Mouse (Mus musculus) heart, embryonic 13.5 days (tissue): ENCODE results near the gene Mapre3. TPM values are rescaled to one million over a fixed set of nuclear protein-coding genes. Genes with fewer than 3 reads are reported as not detected.

Source experiments
- ATAC-seq: fragments of 200-750 bp; cut with Nextera tagmentation; 2 replicates; pipeline ENCODE4 v1.8.0; 2017; ENCODE audit warnings: moderate TSS enrichment; ENCODE audit not compliant: insufficient number of reproducible peaks, low FRiP score, low TSS enrichment; ENCODE audit errors: extremely low read depth
- H3K27ac ChIP-seq: fragments of 300-500 bp; sonication (generic); replicated peaks from 2 replicates; pipeline ENCODE4 v1.5.1; 2015; ENCODE audit warnings: moderate library complexity, mild to moderate bottlenecking, inconsistent platforms
- H3K27me3 ChIP-seq: fragments of 300-500 bp; sonication (generic); replicated peaks from 2 replicates; pipeline ENCODE4 v1.6.1; 2015; ENCODE audit warnings: mild to moderate bottlenecking, inconsistent platforms
- H3K36me3 ChIP-seq: fragments of 300-500 bp; sonication (generic); 2 replicates; pipeline ENCODE4 v1.6.1; 2015; ENCODE audit warnings: mild to moderate bottlenecking, inconsistent platforms
- H3K4me1 ChIP-seq: fragments of 300-500 bp; sonication (generic); 2 replicates; pipeline ENCODE4 v1.6.1; 2015; ENCODE audit warnings: inconsistent platforms
- H3K4me2 ChIP-seq: fragments of 300-500 bp; sonication (generic); 2 replicates; pipeline ENCODE4 v1.6.1; 2015; ENCODE audit warnings: inconsistent platforms, mild to moderate bottlenecking, moderate library complexity
- H3K4me3 ChIP-seq: fragments of 300-500 bp; sonication (generic); 2 replicates; pipeline ENCODE4 v1.5.1; 2015; ENCODE audit warnings: moderate library complexity, mild to moderate bottlenecking, inconsistent platforms
- H3K9ac ChIP-seq: fragments of 300-500 bp; sonication (generic); 2 replicates; pipeline ENCODE4 v1.6.1; 2015; ENCODE audit warnings: inconsistent platforms, mild to moderate bottlenecking, moderate library complexity
- H3K9me3 ChIP-seq: fragments of 300-500 bp; sonication (generic); 2 replicates; pipeline ENCODE4 v1.6.1; 2016; ENCODE audit warnings: inconsistent platforms
- WGBS: fragments of 180-500 bp; shearing (Covaris S2); methylation state at CpG from one replicate; pipeline ENCODE4 v1.1.7; 2015; ENCODE audit warnings: mixed read lengths; 5-methylcytosine and 5-hydroxymethylcytosine counted together
- polyA plus RNA-seq: library from polyadenylated mRNA; unstranded; fragments of >200 nt; fragmentation: Nextera tagmentation; extraction: Ambion mirVana; gene quantifications from 2 replicates; pipeline ENCODE4 v1.2.1, GENCODE M21; 2015

Mapre3 gene
- polyA plus RNA-seq, 1 experiment from 2014 or later, result 16.1 TPM

DNA sequence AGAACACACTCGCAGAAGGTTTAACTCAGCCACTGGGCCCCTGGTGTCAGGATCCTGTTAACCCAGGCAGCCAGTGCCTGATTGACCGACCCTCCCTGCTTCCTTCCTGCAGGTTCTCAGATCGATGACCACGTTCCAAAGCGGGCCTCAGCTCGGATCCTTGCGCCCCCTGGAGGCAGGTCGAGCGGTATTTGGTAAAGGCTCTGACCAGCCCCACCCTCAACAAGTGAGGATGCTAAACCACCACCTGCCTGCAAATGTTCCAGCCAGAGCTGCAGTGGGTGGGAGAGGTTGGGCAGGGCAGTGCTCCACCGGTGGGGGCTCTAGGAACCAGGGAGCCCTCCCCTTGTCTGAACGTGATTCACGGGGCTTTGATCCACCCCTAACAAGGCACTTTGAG, 18.3 kb upstream of the Mapre3 start:
- Histone ChIP-seq H3K27ac (no peak overlapping the region), H3K9ac (no peak overlapping the region), H3K4me3 (0 out of 2 replicates have a peak overlapping the region, but pooled peaks have one; percentile 17), H3K4me1 (peaks cover 8% of the 10 kb centered on the region), H3K27me3 (peaks cover 37% of the 10 kb centered on the region), H3K36me3 (no peaks in the 10 kb centered on the region), H3K4me2 (peak overlapping the region; percentile 44), H3K9me3 (no peaks in the 10 kb centered on the region)
- 13% methylated on average over 12 of the region's 12 CpGs for WGBS
- ATAC-seq, result no peak

DNA sequence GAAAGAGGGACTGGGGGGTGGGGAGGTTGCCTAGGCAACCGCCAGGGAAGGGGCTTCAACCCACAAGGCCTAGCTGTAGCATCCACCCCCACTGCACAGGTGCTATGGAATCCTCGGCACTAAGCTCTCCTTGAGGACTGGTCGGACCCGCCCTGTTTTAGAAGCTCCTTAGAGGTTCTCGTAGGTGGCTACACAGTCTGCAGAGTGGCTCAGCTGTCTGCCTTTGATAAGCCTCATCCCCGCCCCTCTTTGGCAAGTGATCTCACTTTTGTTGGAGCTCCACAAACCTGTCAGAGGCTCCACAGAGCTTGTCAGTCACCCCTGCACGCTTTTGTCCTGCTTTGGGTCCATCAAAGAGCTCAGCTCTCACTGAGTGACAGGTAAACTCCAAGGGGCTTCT, 17.0 kb upstream of the Mapre3 start:
- no peaks in the 10 kb centered on the region for H3K9me3 ChIP-seq
- H3K4me2 ChIP-seq, result no peak overlapping the region
- no peak for ATAC-seq
- H3K27me3 ChIP-seq, result peaks cover 33% of the 10 kb centered on the region
- peaks cover 8% of the 10 kb centered on the region for H3K4me1 ChIP-seq
- no peak overlapping the region for H3K9ac ChIP-seq
- no peaks in the 10 kb centered on the region for H3K36me3 ChIP-seq
- 49% methylated on average over 7 of the region's 7 CpGs for WGBS
- no peak overlapping the region for H3K27ac ChIP-seq
- H3K4me3 ChIP-seq, result no peak overlapping the region

DNA sequence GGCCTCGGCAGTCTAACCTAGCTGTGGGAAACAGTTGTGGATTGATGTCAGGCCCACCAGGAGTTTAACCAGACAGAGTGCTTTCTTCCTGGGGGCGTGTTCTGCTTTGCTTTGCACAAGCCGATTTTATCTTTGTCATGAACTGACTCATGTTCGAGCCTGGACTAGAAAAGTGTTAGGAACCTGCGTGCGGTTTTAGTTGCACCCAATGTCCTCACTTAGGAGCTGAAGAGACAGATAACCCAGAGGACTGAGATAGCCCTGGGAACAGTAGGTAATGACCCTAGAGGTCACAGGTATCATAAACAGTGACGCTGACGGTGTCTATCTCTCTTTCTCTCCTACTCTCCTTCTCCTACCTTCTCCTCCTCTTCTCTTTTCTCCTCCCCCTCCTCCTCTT, 16.5 kb upstream of the Mapre3 start:
- Histone ChIP-seq H3K9ac (no peak overlapping the region), H3K4me2 (no peak overlapping the region), H3K4me3 (no peak overlapping the region), H3K36me3 (no peaks in the 10 kb centered on the region), H3K27me3 (peaks cover 33% of the 10 kb centered on the region), H3K27ac (no peak overlapping the region), H3K9me3 (no peaks in the 10 kb centered on the region), H3K4me1 (peaks cover 8% of the 10 kb centered on the region)
- WGBS, result 47% methylated on average over 8 of the region's 8 CpGs
- no peak for ATAC-seq

DNA sequence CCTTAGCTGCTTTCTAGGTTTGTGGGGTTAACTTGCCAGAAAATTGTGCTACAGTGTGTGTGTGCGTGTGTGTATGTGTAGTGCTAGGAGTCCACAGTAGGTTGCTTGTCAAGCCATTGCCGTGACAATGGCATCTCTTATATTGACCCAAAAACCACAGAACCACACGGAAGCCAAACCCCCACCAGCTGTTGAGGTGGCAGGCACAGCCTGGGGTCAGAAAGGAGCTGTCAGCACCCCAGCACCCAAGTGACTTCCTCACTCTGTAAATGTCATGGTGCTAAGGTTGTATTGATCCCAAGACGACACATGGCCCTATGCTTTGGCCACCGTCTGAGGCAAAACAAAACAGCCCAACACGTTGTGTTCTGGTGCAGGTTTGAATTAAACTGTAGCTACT, 15.5 kb upstream of the Mapre3 start:
- H3K4me2 ChIP-seq, result no peak overlapping the region
- no peaks in the 10 kb centered on the region for H3K9me3 ChIP-seq
- peaks cover 36% of the 10 kb centered on the region for H3K27me3 ChIP-seq
- 68% methylated on average over 6 of the region's 6 CpGs for WGBS
- H3K9ac ChIP-seq, result no peak overlapping the region
- H3K4me3 ChIP-seq, result no peak overlapping the region
- H3K36me3 ChIP-seq, result no peaks in the 10 kb centered on the region
- no peak for ATAC-seq
- no peak overlapping the region for H3K27ac ChIP-seq
- peaks cover 8% of the 10 kb centered on the region for H3K4me1 ChIP-seq

DNA sequence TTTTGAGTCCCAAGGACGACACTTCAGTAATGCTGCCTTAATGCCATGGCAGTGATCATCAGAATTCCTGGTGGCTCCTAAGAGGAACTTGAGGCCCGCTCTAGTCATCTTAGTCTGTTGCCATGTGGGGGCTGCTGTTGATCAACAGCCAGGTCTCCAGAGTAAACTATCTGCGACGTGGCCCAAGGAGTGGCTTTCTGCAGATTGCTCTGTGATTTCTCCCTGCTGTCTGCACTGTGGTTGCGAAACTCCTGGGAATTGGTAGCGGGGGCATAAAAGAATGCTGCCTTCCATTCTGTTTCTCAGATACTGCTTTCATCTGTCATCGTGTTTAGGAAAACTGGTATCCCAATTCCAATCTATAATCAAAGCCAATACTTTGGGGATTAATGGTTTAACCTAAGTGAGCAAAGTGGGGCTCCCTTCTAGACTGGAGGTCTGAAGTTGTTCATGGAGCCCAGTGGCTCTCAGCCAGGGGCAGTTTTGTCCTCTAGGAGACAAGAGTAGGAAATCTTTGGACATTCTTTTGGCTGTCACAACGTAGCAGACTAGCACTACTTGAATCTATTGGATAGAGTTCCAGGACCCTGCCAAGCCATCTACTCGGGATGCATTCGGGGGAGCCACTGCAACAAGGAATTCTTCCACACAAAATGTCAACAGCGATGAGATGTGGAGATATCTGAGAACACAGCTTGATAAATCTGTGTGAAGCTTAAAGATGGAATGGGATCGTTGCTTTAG, 11.5 kb upstream of the Mapre3 start:
- Histone ChIP-seq H3K9ac (no peak overlapping the region), H3K36me3 (no peaks in the 10 kb centered on the region), H3K4me3 (no peak overlapping the region), H3K27me3 (peaks cover 28% of the 10 kb centered on the region), H3K4me2 (no peak overlapping the region), H3K27ac (no peak overlapping the region), H3K9me3 (no peaks in the 10 kb centered on the region), H3K4me1 (no peaks in the 10 kb centered on the region; the same call in 1 of the 2 replicates)
- WGBS, result 61% methylated on average over 12 of the region's 12 CpGs
- no peak for ATAC-seq

DNA sequence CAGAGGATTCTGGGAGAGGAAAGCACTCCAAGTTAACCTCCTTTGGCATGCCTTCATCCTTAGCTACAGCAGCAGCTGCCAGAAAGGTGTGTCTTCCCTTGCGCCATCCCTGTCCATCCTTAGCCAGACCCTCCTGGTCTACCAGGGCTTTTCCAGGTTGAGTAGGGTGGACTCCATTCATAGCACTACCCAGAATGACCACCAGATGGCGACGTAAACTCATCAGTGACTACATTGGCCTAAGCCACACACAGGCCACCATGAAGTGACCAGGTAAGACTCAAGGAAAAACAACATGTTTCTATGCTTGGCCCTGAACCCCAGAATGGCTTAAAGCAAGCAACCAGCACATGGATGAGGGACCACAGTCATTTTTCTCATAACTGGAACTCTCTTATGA, 8.3 kb upstream of the Mapre3 start:
- no peak for ATAC-seq
- Histone ChIP-seq H3K27me3 (peaks cover 37% of the 10 kb centered on the region), H3K9me3 (no peaks in the 10 kb centered on the region), H3K4me1 (no peaks in the 10 kb centered on the region), H3K27ac (no peak overlapping the region), H3K4me3 (no peak overlapping the region), H3K4me2 (no peak overlapping the region), H3K9ac (no peak overlapping the region), H3K36me3 (no peaks in the 10 kb centered on the region)
- WGBS, result 10% methylated on average over 3 of the region's 3 CpGs

DNA sequence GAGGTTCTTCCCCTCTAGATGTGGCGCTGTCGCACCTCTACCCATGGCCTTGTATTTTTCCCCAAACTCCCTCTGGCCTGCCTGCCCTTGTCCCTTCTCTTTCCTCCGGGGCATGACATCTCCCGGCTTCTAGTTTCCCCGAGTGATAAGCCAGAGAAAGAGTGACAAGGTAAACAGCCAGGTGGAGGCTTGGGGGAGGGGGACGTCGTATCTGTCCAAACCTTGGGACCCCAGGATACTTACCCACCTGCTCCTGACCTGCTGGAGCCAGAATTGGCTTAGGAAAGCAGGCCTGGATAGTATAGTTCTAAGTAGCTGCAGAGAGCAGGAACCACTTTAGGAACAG, 652 bp downstream of the Mapre3 start:
- peak overlapping the region; percentile 45; the same call in 1 of the 2 replicates for H3K27ac ChIP-seq
- no peaks in the 10 kb centered on the region for H3K9me3 ChIP-seq
- no peak for ATAC-seq
- H3K9ac ChIP-seq, result peak overlapping the region; percentile 93
- 4% methylated on average over 6 of the region's 7 CpGs for WGBS
- peak overlapping the region; percentile 87 for H3K4me3 ChIP-seq
- peaks cover 22% of the 10 kb centered on the region for H3K4me1 ChIP-seq
- peaks cover 35% of the 10 kb centered on the region for H3K27me3 ChIP-seq
- H3K4me2 ChIP-seq, result peak overlapping the region; percentile 85
- peaks cover 2% of the 10 kb centered on the region; the same call in 1 of the 2 replicates for H3K36me3 ChIP-seq

DNA sequence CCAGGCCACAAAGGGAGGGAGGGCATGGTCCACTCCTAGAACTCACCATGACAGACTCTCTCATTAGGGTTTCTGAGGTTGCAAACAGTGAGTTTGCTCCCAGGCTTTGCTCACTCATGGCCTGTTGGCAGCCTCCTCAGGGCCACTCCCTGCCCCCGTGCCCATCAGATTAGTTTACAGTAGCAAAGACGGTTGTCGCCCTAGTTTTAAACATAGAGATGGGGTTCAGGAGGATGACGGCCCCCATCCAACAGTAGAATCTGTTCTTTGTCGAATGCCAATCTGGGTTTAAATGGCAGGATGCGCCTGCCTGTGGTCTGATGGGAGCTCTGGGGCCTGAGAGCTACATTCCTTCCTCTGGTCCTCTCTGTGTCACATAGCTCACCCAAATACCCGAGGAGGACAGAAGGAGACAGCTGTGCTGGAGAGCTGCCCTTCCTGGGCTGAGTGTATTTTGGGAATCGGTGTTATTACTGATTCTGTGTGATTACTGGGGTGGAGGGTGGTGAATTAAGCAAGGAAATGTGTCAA, 1.9 kb downstream of the Mapre3 start:
- WGBS, result 55% methylated on average over 8 of the region's 8 CpGs
- 0 out of 2 replicates have a peak overlapping the region, but pooled peaks have one; percentile 24 for H3K9ac ChIP-seq
- peaks cover 23% of the 10 kb centered on the region for H3K27me3 ChIP-seq
- no peak overlapping the region for H3K4me3 ChIP-seq
- ATAC-seq, result no peak
- peaks cover 22% of the 10 kb centered on the region for H3K4me1 ChIP-seq
- peaks cover 2% of the 10 kb centered on the region; the same call in 1 of the 2 replicates for H3K36me3 ChIP-seq
- H3K9me3 ChIP-seq, result no peaks in the 10 kb centered on the region
- no peak overlapping the region for H3K27ac ChIP-seq
- H3K4me2 ChIP-seq, result no peak overlapping the region

DNA sequence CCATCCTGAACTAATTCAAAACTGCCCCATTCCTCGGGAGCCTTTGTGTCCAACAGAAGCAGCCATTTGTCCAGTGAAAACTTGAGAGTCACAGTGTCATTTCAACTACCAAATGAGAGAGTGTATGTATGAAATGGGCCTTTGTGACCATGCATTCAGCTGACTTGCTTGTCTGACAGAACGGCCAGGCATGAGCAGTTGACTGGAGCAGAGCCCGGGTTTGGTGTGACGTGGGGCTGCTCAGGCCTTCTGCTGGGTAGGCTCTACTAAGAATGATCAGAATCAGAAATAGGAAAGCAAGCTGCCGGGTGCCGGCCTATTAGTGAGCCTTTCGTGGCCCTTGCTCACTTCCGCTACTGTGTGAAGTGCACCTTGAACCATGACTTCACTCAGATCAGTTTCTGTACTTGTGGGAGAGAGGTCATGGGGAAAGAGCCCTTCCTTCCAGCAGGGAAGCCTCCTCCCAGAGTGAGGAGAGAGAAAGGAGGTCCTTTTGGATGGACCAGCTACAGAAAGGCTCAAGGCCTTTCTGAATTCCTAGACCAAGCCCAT, 4.4 kb downstream of the Mapre3 start:
- Histone ChIP-seq H3K27me3 (no peaks in the 10 kb centered on the region), H3K9me3 (no peaks in the 10 kb centered on the region), H3K9ac (no peak overlapping the region), H3K27ac (no peak overlapping the region), H3K36me3 (peaks cover 2% of the 10 kb centered on the region; the same call in 1 of the 2 replicates), H3K4me3 (no peak overlapping the region), H3K4me1 (peaks cover 30% of the 10 kb centered on the region), H3K4me2 (no peak overlapping the region)
- WGBS, result 79% methylated on average over 8 of the region's 8 CpGs
- ATAC-seq, result no peak

DNA sequence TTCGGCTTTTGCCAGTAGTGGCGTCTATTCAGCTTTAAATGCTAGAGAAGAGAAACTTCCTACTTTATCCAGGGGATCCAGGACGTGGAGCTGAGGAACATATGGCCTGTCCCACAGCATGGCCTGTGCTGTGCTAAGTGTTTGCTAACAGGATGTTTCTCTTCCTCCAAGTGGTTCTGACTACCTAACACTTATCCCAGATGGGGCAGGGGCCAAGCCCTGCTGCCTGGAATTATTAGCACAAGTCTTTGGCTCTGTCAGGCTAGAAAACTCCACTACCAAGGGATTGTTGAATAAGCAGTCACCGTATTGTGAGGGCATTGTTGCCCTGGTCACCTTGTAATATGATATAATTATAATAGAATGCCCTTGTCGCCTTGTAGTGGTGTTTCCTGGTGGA, 8.2 kb downstream of the Mapre3 start:
- peaks cover 20% of the 10 kb centered on the region for H3K4me1 ChIP-seq
- ATAC-seq, result no peak
- no peak overlapping the region for H3K9ac ChIP-seq
- H3K9me3 ChIP-seq, result no peaks in the 10 kb centered on the region
- WGBS, result 71% methylated on average over 5 of the region's 5 CpGs
- peaks cover 2% of the 10 kb centered on the region; the same call in 1 of the 2 replicates for H3K36me3 ChIP-seq
- no peaks in the 10 kb centered on the region for H3K27me3 ChIP-seq
- no peak overlapping the region for H3K4me2 ChIP-seq
- no peak overlapping the region for H3K27ac ChIP-seq
- H3K4me3 ChIP-seq, result no peak overlapping the region

DNA sequence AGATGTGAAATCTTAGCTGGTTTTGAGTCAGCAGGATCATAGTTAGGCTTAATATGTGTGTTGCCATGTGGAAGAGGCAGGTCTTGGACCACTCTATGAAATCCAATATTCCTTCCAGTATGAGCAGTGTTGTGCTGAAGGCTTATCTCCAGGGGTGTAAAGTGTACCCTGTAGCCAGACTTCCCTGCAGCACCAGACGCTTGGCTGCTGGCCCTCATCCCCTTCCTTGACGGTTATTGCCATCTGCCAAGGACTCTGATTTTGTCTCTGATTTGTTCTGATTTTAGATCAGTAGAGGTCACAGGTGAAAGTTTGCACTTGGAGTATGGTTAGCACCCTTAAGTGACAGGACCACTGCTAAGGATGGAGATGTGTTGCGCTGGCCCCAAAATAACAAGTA, 8.7 kb downstream of the Mapre3 start:
- no peak overlapping the region for H3K4me2 ChIP-seq
- peaks cover 20% of the 10 kb centered on the region for H3K4me1 ChIP-seq
- ATAC-seq, result no peak
- peaks cover 2% of the 10 kb centered on the region; the same call in 1 of the 2 replicates for H3K36me3 ChIP-seq
- no peaks in the 10 kb centered on the region for H3K9me3 ChIP-seq
- H3K4me3 ChIP-seq, result no peak overlapping the region
- 74% methylated on average over 3 of the region's 3 CpGs for WGBS
- no peak overlapping the region for H3K9ac ChIP-seq
- H3K27ac ChIP-seq, result no peak overlapping the region
- H3K27me3 ChIP-seq, result no peaks in the 10 kb centered on the region
